Mouse (Mus musculus): ENCODE data around the gene Vmn1r113. TPM values are rescaled to one million over a fixed set of nuclear protein-coding genes. Genes with fewer than 3 reads are reported as not detected.
"Not testable (repeated sequence)": the region's sequence is repeated elsewhere in the genome, so short reads cannot be mapped to it uniquely, and the experiment has no call there.

The Vmn1r113 gene
- not detected for total RNA-seq (2021)
- long read RNA-seq, experiment 1 = 0 reads
- long read RNA-seq, experiment 2 = 0 reads

DNA sequence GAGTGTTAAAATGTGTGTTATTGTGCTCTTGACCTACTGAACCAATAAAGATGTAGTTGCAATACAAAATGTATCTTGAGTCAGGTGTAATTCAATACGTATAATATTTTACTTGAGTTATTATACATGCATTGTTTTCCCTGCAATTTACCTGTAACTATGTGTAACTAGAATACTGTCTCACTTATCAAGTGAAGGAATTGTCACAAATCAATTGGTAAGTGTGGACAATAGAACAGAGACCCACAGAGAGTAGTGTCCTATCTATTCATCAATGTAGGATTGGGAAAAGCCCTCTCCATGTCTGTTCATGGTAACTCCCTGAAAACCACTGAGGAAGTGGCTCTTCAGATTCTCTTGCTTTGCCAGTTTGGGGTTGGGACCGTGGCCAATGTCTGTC is at the start of gene Vmn1r113:
Vmn1r113 (plus strand) TSS at position 301 of the 400 bp plus-strand sequence.
- not testable (repeated sequence) for DNase-seq

DNA sequence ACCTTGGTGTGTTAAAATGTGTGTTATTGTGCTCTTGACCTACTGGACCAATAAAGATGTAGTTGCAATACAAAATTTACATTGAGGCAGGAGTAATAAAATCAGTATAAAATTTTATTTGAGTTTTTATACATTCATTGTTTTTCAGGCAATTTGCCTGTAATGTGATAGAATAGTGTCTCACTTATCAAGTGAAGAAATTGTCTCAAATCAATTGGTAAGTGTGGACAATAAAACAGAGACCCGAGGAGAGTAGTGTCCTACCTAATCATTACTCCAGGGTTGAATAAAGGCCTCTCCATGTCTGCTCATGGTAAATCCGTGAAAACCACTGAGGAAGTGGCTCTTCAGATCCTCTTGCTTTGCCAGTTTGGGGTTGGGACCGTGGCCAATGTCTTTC is 16.2 kb upstream of the Vmn1r113 start, which contains the start of gene Vmn1r112:
Vmn1r112 (plus strand) TSS at position 301 of the 400 bp plus-strand sequence.
- not testable (repeated sequence) for DNase-seq

GRCm38 (mm10) chr7:20812086-20812485 is 25.0 kb downstream of the Vmn1r113 start, which contains the start of gene Vmn1r114:
Gene Vmn1r114 (minus strand): TSS chr7:20812186.
- not testable (repeated sequence) for DNase-seq

Other genes starting within 250 kb of the Vmn1r113 start
- not detected for gene Gm5726, start 241.5 kb upstream of the Vmn1r113 start, total RNA-seq (2021)
- not detected for gene Gm4141, start 211.0 kb upstream of the Vmn1r113 start, total RNA-seq (2021)
- not detected for gene Gm4513, start 188.3 kb upstream of the Vmn1r113 start, total RNA-seq (2021)
- not detected for gene Vmn1r107, start 118.4 kb upstream of the Vmn1r113 start, total RNA-seq (2021)
- not detected for gene Vmn1r111, start 84.1 kb upstream of the Vmn1r113 start, total RNA-seq (2021)
- gene Gm10668, start 56.7 kb upstream of the Vmn1r113 start, total RNA-seq (2021) = not detected
- not detected for gene Vmn1r112, start 16.1 kb upstream of the Vmn1r113 start, total RNA-seq (2021)
- not detected for gene Vmn1r114, start 24.9 kb downstream of the Vmn1r113 start, total RNA-seq (2021)
- not detected for gene Vmn1r115, start 57.7 kb downstream of the Vmn1r113 start, total RNA-seq (2021)
- not detected for gene Vmn1r116, start 85.0 kb downstream of the Vmn1r113 start, total RNA-seq (2021)
- not detected for gene Vmn1r117, start 96.8 kb downstream of the Vmn1r113 start, total RNA-seq (2021)
- gene Vmn1r118, start 125.1 kb downstream of the Vmn1r113 start, total RNA-seq (2021) = not detected
- not detected for gene Vmn1r119, start 225.2 kb downstream of the Vmn1r113 start, total RNA-seq (2021)

All from adrenal gland, postnatal 10 days (tissue).